Mouse (Mus musculus) forebrain, embryonic 14.5 days (tissue): ENCODE measurements around the gene Nfil3. TPM values are rescaled to one million over a fixed set of nuclear protein-coding genes. Genes with fewer than 3 reads are reported as not detected.
A peak's percentile ranks its signal among the peaks of the same experiment; 100 is the strongest.

Experiments used
- ATAC-seq: fragments of 200-750 bp; cut with Nextera tagmentation; 2 replicates; pipeline ENCODE4 v1.8.0; 2017; ENCODE audit warnings: mild to moderate bottlenecking, moderate library complexity
- DNase-seq: peaks from one replicate; pipeline ENCODE4 v3.0.0-alpha.2; 2015; ENCODE audit warnings: low spot score
- H3K27ac ChIP-seq: fragments of 300-500 bp; sonication (generic); 2 replicates; pipeline ENCODE4 v1.5.1; 2014; ENCODE audit warnings: low read depth, mild to moderate bottlenecking, control low read depth, low read length, moderate library complexity
- H3K27me3 ChIP-seq: fragments of 300-500 bp; sonication (generic); replicated peaks from 2 replicates; pipeline ENCODE4 v1.6.1; 2014; ENCODE audit warnings: low read length, control low read depth, mixed read lengths; ENCODE audit not compliant: control insufficient read depth, insufficient read depth
- H3K36me3 ChIP-seq: fragments of 300-500 bp; sonication (generic); 2 replicates; pipeline ENCODE4 v1.6.1; 2014; ENCODE audit warnings: low read length, control low read depth; ENCODE audit not compliant: control insufficient read depth, insufficient read depth
- H3K4me1 ChIP-seq: fragments of 300-500 bp; sonication (generic); 2 replicates; pipeline ENCODE4 v1.6.1; 2014; ENCODE audit warnings: antibody characterized with exemption, low read length, control low read depth; ENCODE audit not compliant: control insufficient read depth, insufficient read depth
- H3K4me2 ChIP-seq: fragments of 300-500 bp; sonication (generic); 2 replicates; pipeline ENCODE4 v1.6.1; 2014; ENCODE audit warnings: mild to moderate bottlenecking, control low read depth, low read length
- H3K4me3 ChIP-seq: fragments of 300-500 bp; sonication (generic); 2 replicates; pipeline ENCODE4 v1.5.1; 2014; ENCODE audit warnings: low read depth, low read length, control low read depth
- H3K9ac ChIP-seq: fragments of 300-500 bp; sonication (generic); 2 replicates; pipeline ENCODE4 v1.6.1; 2014; ENCODE audit warnings: mild to moderate bottlenecking, low read length, control low read depth, moderate library complexity
- H3K9me3 ChIP-seq: fragments of 300-500 bp; sonication (generic); replicated peaks from 2 replicates; pipeline ENCODE4 v1.6.1; 2016; ENCODE audit warnings: low read length, control low read depth, mixed read lengths; ENCODE audit not compliant: control insufficient read depth
- WGBS: fragments of 180-500 bp; shearing (Covaris S2); extraction: QIAGEN DNeasy Blood & Tissue Kit; methylation state at CpG from one replicate; pipeline ENCODE4 v1.1.7; 2014; 5-methylcytosine and 5-hydroxymethylcytosine counted together
- polyA plus RNA-seq: library from polyadenylated mRNA; unstranded; fragments of >200 nt; fragmentation: Nextera tagmentation; extraction: Ambion mirVana; gene quantifications from 2 replicates; pipeline ENCODE4 v1.2.1, GENCODE M21; 2014

Gene Nfil3
- polyA plus RNA-seq, 1 experiment from 2014 or later: 38.1 TPM

DNA sequence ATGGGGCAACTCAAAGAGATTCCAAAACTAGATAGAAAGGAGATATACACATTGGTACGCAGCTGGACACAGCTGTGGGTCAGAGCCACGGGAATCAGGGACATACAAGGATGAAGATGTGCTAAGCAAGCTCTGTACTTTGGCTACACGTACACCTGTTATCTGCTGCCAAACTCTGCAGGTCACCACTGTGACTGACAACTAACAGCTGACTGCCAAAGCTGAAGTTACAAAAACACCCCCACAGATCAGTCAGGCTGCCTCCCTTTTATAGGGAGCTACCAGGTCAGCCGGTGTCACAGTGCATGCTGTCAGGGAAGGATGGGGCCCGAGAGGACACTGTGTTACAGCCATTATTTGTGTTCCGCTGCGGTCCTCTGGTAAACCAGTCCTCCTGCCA is 39.9 kb downstream of the Nfil3 start:
- Histone ChIP-seq H3K27me3 (no peaks in the 10 kb centered on the region), H3K9me3 (no peaks in the 10 kb centered on the region), H3K27ac (no peak overlapping the region), H3K4me3 (no peak overlapping the region), H3K36me3 (no peaks in the 10 kb centered on the region), H3K9ac (no peak overlapping the region), H3K4me2 (no peak overlapping the region), H3K4me1 (peaks cover under 1% of the 10 kb centered on the region; the same call in 1 of the 2 replicates)
- ATAC-seq (no peak), DNase-seq (no peak)
- 83% methylated on average over 7 of the region's 7 CpGs for WGBS

DNA sequence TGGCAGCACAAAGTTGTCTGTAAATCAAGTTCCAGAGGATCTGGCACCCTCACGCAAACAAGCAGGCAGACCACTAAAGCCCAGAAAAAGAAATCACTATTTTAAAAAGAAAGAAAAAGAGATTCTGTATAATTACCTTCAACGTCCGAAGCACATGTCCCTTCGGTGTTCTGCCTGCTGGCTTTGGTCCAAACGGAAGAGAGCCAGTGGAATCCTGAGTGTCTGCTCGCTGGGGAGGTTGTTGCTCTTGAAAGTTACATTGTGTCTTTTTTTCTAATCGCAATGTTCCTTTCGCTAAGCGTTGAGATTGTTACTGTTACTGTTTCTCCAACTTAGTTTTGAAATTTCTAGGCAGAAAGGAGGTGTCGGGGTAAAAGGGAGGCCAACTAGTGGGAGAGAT is 50.3 kb downstream of the Nfil3 start:
- DNase-seq (no peak), ATAC-seq (no peak)
- Histone ChIP-seq H3K9ac (no peak overlapping the region), H3K36me3 (no peaks in the 10 kb centered on the region), H3K27me3 (no peaks in the 10 kb centered on the region), H3K27ac (no peak overlapping the region), H3K4me1 (peaks cover 10% of the 10 kb centered on the region; the same call in 1 of the 2 replicates), H3K9me3 (no peaks in the 10 kb centered on the region), H3K4me3 (no peak overlapping the region), H3K4me2 (no peak overlapping the region)
- 43% methylated on average over 10 of the region's 10 CpGs for WGBS

DNA sequence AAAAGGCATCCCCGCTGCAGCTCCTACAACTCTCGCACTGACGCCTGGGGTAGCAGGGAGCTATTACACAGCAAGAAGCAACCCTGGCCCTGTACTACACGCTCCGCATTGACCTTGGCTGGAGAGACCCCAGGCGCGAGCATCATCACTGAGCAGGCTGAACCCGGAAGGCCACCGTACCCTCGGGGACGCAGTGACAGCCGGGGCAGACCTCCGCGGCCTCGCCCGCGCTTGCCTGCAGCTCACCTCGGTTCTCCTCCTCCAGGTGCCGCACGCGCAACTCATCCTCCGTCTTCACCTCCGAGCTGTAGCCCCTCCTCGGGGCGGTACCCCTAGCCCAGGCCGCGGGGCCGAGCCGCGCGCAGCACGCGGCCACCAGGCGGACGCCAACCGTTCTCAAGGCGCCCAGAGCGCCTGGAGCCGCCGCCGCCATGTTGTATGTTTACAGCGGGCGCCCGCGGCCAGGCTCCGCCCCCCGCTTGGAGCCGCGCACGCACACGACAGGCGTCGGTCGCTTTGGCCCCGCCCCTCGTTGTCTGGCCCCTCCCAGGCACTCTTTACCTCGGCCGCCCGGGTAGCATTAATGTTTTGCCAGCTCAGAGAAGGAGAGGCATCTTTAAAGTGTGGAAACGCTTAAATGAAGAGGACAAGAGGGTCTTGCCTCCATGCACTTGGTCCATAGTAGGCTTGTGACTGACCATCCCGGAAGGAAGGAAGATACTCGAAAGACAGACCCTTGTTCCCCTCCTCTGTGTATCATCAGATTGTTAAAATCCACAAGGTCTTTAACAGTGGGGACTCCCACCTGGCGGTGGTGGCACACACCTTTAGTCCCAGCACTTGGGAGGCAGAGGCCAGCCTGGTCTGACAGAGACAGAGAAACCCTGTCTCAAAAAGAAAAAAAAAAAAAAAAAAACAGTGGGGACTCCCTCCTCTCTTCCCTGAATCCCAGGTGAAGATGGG is 51.4 kb downstream of the Nfil3 start, which contains the start of gene Auh:
Gene Auh (minus strand): TSS at position 473 of the 963 bp plus-strand sequence.
- Histone ChIP-seq H3K36me3 (no peaks in the 10 kb centered on the region), H3K4me3 (peak within 1 kb of the TSS; percentile 81), H3K9ac (peak within 1 kb of the TSS; percentile 77), H3K27ac (peak within 1 kb of the TSS; percentile 69), H3K4me2 (peak within 1 kb of the TSS; percentile 51), H3K9me3 (no peaks in the 10 kb centered on the region), H3K27me3 (no peaks in the 10 kb centered on the region), H3K4me1 (peaks cover 10% of the 10 kb centered on the region; the same call in 1 of the 2 replicates)
- DNase-seq (peak; percentile 95), ATAC-seq (peak; percentile 95)
- under 1% methylated on average over 61 of the region's 63 CpGs for WGBS

DNA sequence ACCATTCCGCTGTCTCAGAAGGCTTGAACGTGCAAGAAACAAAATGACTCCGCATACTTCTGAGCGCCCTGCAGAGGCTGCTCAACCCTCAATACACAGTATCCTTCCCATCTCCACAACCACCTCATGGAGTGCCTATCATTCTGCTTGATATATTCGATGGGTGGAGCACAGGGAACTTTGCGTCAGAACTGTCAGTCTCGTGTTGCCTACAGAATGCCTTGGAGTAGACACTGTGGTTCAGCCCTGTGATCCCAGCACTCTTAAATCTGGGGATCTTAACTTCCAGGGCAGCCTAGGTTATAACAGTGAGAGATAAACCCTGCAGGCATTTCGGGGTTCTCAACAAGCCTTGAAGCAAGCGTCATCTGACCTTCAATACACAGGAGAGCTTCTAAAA is 52.5 kb downstream of the Nfil3 start:
- H3K4me2 ChIP-seq: peak overlapping the region; percentile 51
- peaks cover 10% of the 10 kb centered on the region; the same call in 1 of the 2 replicates for H3K4me1 ChIP-seq
- no peak for DNase-seq
- no peaks in the 10 kb centered on the region for H3K36me3 ChIP-seq
- 73% methylated on average over 9 of the region's 9 CpGs for WGBS
- peak overlapping the region; percentile 77 for H3K9ac ChIP-seq
- H3K9me3 ChIP-seq: no peaks in the 10 kb centered on the region
- H3K27me3 ChIP-seq: no peaks in the 10 kb centered on the region
- ATAC-seq: no peak
- H3K4me3 ChIP-seq: peak overlapping the region; percentile 81
- no peak overlapping the region for H3K27ac ChIP-seq

DNA sequence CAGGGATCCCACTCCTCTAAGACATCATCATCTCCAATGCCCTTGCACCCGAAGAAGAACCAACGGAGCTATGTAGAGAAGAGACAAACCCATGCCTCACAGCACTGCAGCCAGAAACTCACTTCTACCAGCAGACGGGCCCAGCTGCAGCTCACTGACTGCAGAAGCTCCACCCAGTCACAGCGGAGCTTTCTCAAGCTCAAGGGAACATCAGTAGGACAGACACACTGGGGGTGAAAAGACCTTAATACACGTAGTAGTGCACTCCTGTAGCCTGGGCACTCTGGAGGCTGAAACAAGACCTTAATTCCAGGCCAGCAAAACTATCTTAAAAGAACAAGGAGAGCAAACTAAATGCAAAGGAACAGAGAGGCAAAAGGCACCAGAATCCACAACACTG is 56.4 kb downstream of the Nfil3 start:
- Histone ChIP-seq H3K27ac (no peak overlapping the region), H3K9ac (no peak overlapping the region), H3K4me1 (peaks cover 8% of the 10 kb centered on the region; the same call in 1 of the 2 replicates), H3K36me3 (no peaks in the 10 kb centered on the region), H3K27me3 (no peaks in the 10 kb centered on the region), H3K4me2 (no peak overlapping the region), H3K9me3 (no peaks in the 10 kb centered on the region), H3K4me3 (no peak overlapping the region)
- DNase-seq (no peak), ATAC-seq (no peak)
- 88% methylated on average over 5 of the region's 5 CpGs for WGBS

DNA sequence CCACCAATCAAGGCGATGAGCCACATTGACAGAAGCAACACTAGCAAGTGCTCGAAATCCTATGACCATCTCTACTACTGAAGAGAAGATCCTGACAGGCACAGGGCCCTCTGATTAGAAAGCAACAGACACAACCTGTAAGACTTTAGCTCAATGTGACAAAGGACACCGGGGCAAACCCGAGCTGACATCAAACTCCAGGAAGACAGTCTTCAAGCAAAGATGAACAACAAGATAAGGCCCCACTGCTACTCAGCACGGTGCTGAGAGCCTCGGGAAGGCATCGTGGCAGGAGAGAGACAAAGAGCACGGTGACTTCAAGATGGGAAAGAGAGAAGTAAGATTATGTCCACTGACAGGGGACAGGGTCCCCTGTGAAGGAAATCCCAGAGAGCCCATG is 58.9 kb downstream of the Nfil3 start:
- H3K36me3 ChIP-seq: no peaks in the 10 kb centered on the region
- H3K27ac ChIP-seq: no peak overlapping the region
- WGBS: 88% methylated on average over 8 of the region's 8 CpGs
- H3K4me3 ChIP-seq: no peak overlapping the region
- H3K4me2 ChIP-seq: no peak overlapping the region
- H3K9me3 ChIP-seq: no peaks in the 10 kb centered on the region
- DNase-seq (no peak), ATAC-seq (no peak)
- no peak overlapping the region for H3K9ac ChIP-seq
- no peaks in the 10 kb centered on the region for H3K27me3 ChIP-seq
- no peaks in the 10 kb centered on the region for H3K4me1 ChIP-seq

DNA sequence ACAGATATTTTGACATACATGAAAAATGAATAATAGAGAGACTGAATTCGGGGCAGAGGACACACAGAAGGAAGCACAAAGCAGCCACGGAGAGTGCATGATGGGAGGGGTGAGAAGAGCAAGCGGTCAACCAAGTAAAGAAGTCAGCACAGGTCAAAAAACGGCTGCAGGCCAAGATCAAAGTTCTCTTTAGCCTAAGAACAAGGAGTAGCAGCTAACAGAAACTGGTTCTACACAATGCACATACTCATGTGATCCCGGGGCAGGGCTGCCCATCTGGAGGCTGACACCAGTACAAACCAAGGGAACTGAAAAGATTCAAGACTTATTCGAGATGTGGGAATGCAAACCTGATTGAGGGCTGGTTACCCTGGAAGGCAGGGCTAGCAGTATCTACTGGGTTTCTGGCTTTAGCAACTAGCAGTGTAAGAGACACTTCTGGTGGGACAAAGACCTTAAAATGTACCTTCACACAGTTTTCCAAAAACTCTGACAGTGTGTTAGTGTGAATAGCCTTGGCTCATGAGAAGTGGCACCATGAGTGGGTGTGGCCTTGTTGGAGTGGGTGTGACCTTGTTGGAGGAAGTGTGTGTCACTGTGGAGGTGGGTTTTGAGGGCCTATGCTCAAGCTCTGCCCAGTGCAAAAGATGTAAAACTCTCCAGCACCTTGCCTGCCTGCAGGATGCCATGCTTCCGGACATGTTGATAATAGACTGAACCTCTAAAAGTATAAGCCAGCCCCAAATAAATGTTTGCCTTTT is 59.6 kb downstream of the Nfil3 start:
- no peak for DNase-seq
- Histone ChIP-seq H3K4me3 (no peak overlapping the region), H3K4me1 (no peaks in the 10 kb centered on the region), H3K27me3 (no peaks in the 10 kb centered on the region), H3K36me3 (no peaks in the 10 kb centered on the region), H3K27ac (no peak overlapping the region), H3K9me3 (no peaks in the 10 kb centered on the region), H3K9ac (no peak overlapping the region), H3K4me2 (no peak overlapping the region)
- WGBS: 87% methylated on average over 7 of the region's 7 CpGs
- no peak for ATAC-seq

DNA sequence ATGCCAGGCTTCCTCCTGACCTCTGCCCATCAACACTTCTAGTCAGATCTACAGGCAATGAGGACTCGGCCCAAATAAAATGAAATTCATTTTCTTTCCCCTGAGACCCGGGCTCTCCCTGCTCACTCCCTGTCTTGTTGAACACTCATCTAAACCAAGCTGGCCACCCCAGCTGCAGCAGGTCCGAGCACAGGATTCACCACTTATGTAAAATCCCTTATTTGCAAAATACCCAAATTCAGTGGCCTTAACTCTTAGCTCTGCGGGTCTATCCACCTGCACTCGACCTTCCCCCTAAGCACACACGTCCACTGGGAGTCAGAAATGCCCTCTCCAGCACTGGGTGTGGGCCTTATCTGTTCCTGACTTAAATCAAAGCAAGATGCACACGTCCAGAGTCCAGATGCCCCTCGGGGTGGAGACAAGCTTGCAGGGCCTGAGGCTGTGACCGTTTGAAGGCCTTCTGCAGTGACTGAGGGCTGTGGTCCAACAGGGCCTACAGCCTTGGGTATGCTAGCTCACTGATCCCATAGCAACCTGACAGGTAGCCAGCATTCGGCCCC is 61.0 kb downstream of the Nfil3 start:
- Histone ChIP-seq H3K9me3 (no peaks in the 10 kb centered on the region), H3K36me3 (no peaks in the 10 kb centered on the region), H3K27me3 (no peaks in the 10 kb centered on the region), H3K27ac (no peak overlapping the region), H3K4me2 (no peak overlapping the region), H3K4me3 (no peak overlapping the region), H3K4me1 (no peaks in the 10 kb centered on the region), H3K9ac (no peak overlapping the region)
- no peak for ATAC-seq
- DNase-seq: no peak
- 86% methylated on average over 10 of the region's 10 CpGs for WGBS
